Mouse (Mus musculus): ENCODE results near the gene Cul1.
A peak's percentile ranks its signal among the peaks of the same experiment; 100 is the strongest.

Cul1 gene

DNA sequence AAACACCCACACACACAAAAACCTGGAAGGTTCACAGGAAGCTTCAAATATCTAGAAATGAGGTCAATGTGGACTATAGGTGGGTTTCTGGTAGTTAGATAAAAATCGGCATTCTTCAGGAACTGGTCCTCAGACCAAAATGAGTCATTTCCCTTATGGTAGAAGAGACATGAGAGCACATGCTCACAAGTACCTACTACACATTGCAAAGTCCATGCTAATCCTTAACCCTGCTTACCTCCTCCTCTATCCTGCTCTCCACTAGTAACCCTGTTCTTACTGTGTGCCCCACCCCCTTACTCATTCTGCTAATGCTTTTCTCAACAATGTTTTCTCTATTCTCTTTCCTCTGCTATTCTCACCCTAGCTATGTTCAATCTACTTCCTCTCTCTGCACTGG lies 74.5 kb downstream of the Cul1 start:
- no peaks in the 10 kb centered on the region; the same call in 1 of the 2 replicates for H3K27me3 ChIP-seq (ENCODE audit: control insufficient read depth, insufficient read depth, low read length, poor library complexity, severe bottlenecking)
- no peak for DNase-seq (ENCODE audit: low read depth, low spot score)
- H3K36me3 ChIP-seq (ENCODE audit: control insufficient read depth, insufficient read depth, low read length, poor library complexity, severe bottlenecking): peaks cover 6% of the 10 kb centered on the region

DNA sequence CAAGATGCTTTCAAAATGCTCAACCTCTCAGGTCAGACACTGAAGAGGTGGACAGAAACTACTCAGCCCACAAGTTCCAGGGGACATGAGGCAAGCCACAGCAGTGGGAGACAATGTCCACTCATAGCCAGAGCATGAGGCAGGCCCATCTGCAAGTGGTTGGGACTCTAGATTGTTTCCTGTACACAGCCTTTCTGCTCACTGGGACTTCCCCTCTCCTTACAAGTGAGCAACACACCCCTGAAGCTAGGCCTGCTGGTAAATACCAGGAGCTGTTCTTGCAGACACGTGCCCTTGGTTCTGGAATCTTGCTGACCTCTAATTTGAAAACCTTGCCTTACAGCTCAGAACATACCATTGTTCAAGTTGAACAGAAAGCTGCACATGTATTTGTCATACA lies 79.3 kb downstream of the Cul1 start:
- DNase-seq (ENCODE audit: low read depth, low spot score): no peak
- Histone ChIP-seq H3K27me3 (ENCODE audit: control insufficient read depth, insufficient read depth, low read length, poor library complexity, severe bottlenecking) (no peaks in the 10 kb centered on the region; the same call in 1 of the 2 replicates), H3K36me3 (ENCODE audit: control insufficient read depth, insufficient read depth, low read length, poor library complexity, severe bottlenecking) (no peaks in the 10 kb centered on the region)

DNA sequence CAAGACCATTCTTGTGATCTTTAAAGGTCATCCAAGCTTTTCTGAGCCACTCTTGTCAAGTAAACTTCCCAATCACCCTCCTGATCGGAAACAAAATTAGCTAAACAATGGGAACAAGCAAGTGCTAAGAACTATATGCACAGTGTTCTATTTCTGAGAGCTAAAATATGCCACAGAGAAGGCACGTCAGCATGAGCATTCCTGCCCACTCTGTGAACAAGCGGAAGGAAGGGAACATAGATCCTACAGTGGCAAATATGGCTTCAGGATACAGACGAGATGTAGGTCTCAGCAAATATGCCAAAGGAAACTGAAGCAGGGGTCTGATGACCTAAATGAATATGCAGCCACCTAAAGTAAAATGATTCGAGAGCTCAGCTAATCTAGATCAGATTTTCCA lies 82.1 kb downstream of the Cul1 start:
- no peaks in the 10 kb centered on the region; the same call in 1 of the 2 replicates for H3K27me3 ChIP-seq (ENCODE audit: control insufficient read depth, insufficient read depth, low read length, poor library complexity, severe bottlenecking)
- no peak for DNase-seq (ENCODE audit: low read depth, low spot score)
- H3K36me3 ChIP-seq (ENCODE audit: control insufficient read depth, insufficient read depth, low read length, poor library complexity, severe bottlenecking): no peaks in the 10 kb centered on the region; the same call in 1 of the 2 replicates

DNA sequence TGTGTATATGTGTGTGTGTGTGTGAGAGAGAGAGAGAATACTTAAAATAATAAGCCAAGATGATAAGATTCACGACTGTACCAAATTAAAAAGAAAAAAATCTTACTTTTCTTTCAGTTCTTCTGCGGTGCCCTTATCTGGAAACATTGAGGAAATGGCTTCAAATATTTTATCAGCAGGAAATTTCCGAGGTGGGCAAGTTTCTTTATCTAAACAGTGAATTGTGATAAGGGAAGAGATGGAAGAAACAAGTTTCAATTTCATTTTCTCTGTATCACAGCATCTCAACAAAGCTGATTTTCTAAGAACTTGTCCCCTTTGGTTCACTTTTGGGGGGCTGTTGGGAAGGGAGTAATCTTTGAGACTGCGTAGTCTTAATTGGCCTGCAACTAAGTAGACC lies 99.1 kb downstream of the Cul1 start:
- no peak for DNase-seq (ENCODE audit: low read depth, low spot score)
- H3K27me3 ChIP-seq (ENCODE audit: control insufficient read depth, insufficient read depth, low read length, poor library complexity, severe bottlenecking): no peaks in the 10 kb centered on the region
- peaks cover 1% of the 10 kb centered on the region for H3K36me3 ChIP-seq (ENCODE audit: control insufficient read depth, insufficient read depth, low read length, poor library complexity, severe bottlenecking)

DNA sequence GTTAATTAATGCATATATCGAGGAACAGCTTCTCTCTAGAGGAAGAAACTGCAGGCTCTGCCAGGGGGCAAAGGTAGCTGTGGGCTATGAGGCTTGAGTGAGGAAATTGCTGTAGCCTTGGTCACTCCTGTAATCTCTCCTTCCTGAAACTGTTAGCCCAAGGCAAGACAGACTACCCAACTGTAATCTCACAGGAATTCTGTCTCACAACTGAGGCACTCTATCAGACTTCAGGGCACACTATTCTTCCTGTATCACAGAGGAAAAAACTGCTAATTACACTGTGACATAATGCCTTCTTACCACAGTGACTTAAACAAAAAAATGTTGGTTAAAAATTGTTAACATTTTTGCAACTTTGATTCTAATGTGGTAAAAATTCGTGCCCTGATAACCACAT lies 106.1 kb downstream of the Cul1 start:
- Histone ChIP-seq H3K36me3 (ENCODE audit: control insufficient read depth, insufficient read depth, low read length, poor library complexity, severe bottlenecking) (no peaks in the 10 kb centered on the region; the same call in 1 of the 2 replicates), H3K27me3 (ENCODE audit: control insufficient read depth, insufficient read depth, low read length, poor library complexity, severe bottlenecking) (no peaks in the 10 kb centered on the region)
- DNase-seq (ENCODE audit: low read depth, low spot score): no peak

DNA sequence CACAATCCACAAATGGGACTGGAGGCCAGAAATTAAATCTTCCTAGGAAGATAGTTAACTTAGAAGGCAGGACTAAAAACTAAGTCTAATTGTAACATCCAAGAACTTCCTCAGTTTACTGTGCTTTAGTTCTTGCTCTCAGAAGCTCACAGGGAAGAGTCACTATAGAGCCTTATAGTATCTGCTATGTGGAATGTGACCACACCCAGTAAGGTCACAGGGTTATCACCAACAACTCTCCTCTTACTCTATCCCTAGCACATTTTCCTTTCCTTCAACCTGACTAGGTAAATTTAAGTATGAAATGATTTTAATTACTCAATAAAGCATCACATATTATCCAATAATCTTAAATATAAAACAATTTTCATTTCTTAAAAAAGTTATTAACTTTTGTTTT lies 107.2 kb downstream of the Cul1 start:
- Histone ChIP-seq H3K27me3 (ENCODE audit: control insufficient read depth, insufficient read depth, low read length, poor library complexity, severe bottlenecking) (no peaks in the 10 kb centered on the region), H3K36me3 (ENCODE audit: control insufficient read depth, insufficient read depth, low read length, poor library complexity, severe bottlenecking) (no peaks in the 10 kb centered on the region; the same call in 1 of the 2 replicates)
- DNase-seq (ENCODE audit: low read depth, low spot score): no peak

DNA sequence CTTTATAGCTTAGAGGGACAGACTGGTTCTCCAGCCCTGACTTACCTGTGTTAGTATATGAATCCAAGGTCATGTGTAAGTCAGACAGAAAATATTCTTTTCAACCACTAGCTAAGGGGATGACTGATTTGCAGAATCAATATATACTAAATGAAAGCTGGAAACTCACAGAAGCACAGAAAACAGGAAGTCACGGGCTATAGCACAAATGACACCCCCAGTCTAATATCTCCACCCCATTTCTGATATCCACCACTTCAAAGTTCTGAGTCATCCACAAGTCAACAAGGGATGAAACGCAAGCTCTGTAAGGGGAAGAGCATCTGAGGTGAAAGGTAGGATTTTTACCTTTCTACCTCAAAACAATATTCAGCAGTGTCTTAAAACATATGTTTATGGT lies 107.6 kb downstream of the Cul1 start:
- peak; percentile 34 for DNase-seq (ENCODE audit: low read depth, low spot score)
- Histone ChIP-seq H3K27me3 (ENCODE audit: control insufficient read depth, insufficient read depth, low read length, poor library complexity, severe bottlenecking) (no peaks in the 10 kb centered on the region), H3K36me3 (ENCODE audit: control insufficient read depth, insufficient read depth, low read length, poor library complexity, severe bottlenecking) (no peaks in the 10 kb centered on the region)

DNA sequence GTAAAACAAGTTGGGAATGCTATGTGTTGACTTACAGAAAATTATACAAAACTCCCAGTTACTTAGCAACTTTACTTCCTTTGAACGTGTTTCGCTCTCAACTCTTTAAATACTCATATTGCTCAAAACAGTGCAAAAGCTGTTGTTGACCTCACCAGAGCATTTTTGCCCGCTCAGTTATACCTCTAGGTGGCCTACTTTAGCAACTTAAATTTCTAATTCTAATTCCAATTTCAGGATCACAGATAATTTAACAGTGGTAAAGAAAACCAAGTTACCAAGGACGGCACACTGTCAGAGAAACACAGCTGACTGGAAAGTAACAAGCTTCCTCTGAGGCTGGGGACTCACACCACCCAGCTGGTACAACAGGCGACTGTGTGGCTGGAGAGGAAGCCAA lies 108.2 kb downstream of the Cul1 start:
- peak; percentile 44 for DNase-seq (ENCODE audit: low read depth, low spot score)
- no peaks in the 10 kb centered on the region for H3K27me3 ChIP-seq (ENCODE audit: control insufficient read depth, insufficient read depth, low read length, poor library complexity, severe bottlenecking)
- H3K36me3 ChIP-seq (ENCODE audit: control insufficient read depth, insufficient read depth, low read length, poor library complexity, severe bottlenecking): no peaks in the 10 kb centered on the region

DNA sequence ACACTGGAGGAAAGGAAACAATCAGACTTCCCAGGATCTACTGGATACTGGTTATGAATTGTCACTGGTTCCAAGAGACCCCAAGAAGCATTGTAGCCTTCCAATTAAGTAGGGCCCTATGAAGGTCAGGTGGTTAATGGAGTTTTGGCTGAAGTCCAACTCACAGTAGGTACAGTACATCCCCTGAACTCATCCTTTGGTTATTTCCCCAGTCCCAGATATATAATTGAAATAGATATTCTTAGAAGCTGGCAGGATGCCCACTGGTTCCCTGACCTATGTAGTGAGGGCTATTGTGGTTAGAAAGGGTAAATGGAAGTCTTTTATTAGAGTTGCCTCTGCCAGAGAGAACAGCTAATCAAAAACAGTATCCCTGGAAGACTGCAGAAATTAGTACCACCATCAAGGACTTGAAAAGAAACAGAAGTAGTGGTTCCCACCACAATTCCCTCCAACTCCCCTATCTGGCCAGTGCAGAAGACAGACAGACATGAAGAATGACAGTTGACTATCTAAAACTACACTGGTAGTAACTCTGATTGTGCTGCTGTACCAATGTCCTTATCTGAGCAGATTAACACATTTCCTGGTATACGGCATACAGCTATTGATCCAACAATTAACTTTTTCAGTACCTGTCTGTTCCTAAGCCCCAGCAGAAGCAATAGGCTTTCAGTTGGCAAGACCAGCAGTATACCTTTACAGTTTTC lies 112.3 kb downstream of the Cul1 start:
- Histone ChIP-seq H3K27me3 (ENCODE audit: control insufficient read depth, insufficient read depth, low read length, poor library complexity, severe bottlenecking) (no peaks in the 10 kb centered on the region), H3K36me3 (ENCODE audit: control insufficient read depth, insufficient read depth, low read length, poor library complexity, severe bottlenecking) (peaks cover 2% of the 10 kb centered on the region; the same call in 1 of the 2 replicates)
- DNase-seq (ENCODE audit: low read depth, low spot score): no peak

DNA sequence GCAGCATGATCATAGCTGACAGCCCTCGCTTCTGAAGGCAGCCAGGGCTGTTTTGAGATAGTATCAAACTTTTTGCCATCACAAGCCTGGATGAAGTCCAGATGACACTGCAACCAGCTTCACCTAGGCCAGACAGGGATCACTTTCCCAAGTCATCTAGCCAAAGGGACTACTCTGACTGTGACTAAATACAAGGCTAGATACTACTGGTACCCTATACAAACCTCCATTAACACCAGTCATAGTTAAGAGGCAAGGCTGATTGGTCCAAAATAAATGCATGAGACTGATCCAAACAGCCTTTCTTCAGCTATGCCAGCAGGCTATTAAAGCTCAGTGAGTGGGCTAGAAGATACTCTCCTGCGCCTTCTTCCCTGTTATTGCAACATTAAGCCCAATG lies 119.7 kb downstream of the Cul1 start:
- no peak for DNase-seq (ENCODE audit: low read depth, low spot score)
- no peaks in the 10 kb centered on the region for H3K27me3 ChIP-seq (ENCODE audit: control insufficient read depth, insufficient read depth, low read length, poor library complexity, severe bottlenecking)
- H3K36me3 ChIP-seq (ENCODE audit: control insufficient read depth, insufficient read depth, low read length, poor library complexity, severe bottlenecking): peaks cover 2% of the 10 kb centered on the region; the same call in 1 of the 2 replicates
